Mouse (Mus musculus) kidney, postnatal 0 days (tissue): ENCODE measurements at regions not wholly inside any gene's neighbourhood (a gene's known extent, or its start where the extent isn't known, plus 50 kb on each side); places are given as distances from the start of the nearest gene placed in this dataset.
A peak's percentile ranks its signal among the peaks of the same experiment; 100 is the strongest.

ENCODE experiments used
- ATAC-seq: fragments of 200-750 bp; cut with Nextera tagmentation; replicated peaks from 2 replicates; pipeline ENCODE4 v1.8.0; 2017; ENCODE audit warnings: low read depth, moderate number of reproducible peaks, moderate TSS enrichment, moderate library complexity; ENCODE audit not compliant: low FRiP score
- DNase-seq: peaks from one replicate; pipeline ENCODE4 v3.0.0-alpha.2; 2016; ENCODE audit warnings: low spot score
- H3K27ac ChIP-seq: fragments of 300-500 bp; sonication (generic); 2 replicates; pipeline ENCODE4 v1.5.1; 2014; ENCODE audit warnings: mild to moderate bottlenecking
- H3K27me3 ChIP-seq: fragments of 300-500 bp; sonication (generic); 2 replicates; pipeline ENCODE4 v1.6.1; 2014; ENCODE audit warnings: low read length, mixed read lengths; ENCODE audit not compliant: insufficient read depth
- H3K36me3 ChIP-seq: fragments of 300-500 bp; sonication (generic); 2 replicates; pipeline ENCODE4 v1.6.1; 2014; ENCODE audit warnings: low read length, mixed read lengths; ENCODE audit not compliant: insufficient read depth
- H3K4me1 ChIP-seq: fragments of 300-500 bp; sonication (generic); replicated peaks from 2 replicates; pipeline ENCODE4 v1.6.1; 2014; ENCODE audit warnings: antibody characterized with exemption, low read length, mixed read lengths; ENCODE audit not compliant: insufficient read depth
- H3K4me2 ChIP-seq: fragments of 300-500 bp; sonication (generic); 2 replicates; pipeline ENCODE4 v1.6.1; 2014; ENCODE audit warnings: mild to moderate bottlenecking, low read length, moderate library complexity, mixed read lengths
- H3K4me3 ChIP-seq: fragments of 300-500 bp; sonication (generic); replicated peaks from 2 replicates; pipeline ENCODE4 v1.5.1; 2014; ENCODE audit warnings: low read depth, low read length
- H3K9ac ChIP-seq: fragments of 300-500 bp; sonication (generic); 2 replicates; pipeline ENCODE4 v1.6.1; 2014; ENCODE audit warnings: low read depth, low read length
- H3K9me3 ChIP-seq: fragments of 300-500 bp; sonication (generic); replicated peaks from 2 replicates; pipeline ENCODE4 v1.6.1; 2016; ENCODE audit warnings: low read length, inconsistent platforms, mixed read lengths
- CTCF ChIP-seq: IDR thresholded peaks from 2 replicates; pipeline ENCODE4 v1.5.1; 2016; ENCODE audit warnings: antibody characterized with exemption, low read depth, mild to moderate bottlenecking, moderate library complexity
- WGBS: fragments of 180-500 bp; shearing (Covaris S2); extraction: QIAGEN DNeasy Blood & Tissue Kit; methylation state at CpG from one replicate; pipeline ENCODE4 v1.1.7; 2014; 5-methylcytosine and 5-hydroxymethylcytosine counted together

GRCm38 (mm10) chr9:52261538-52261937 lies 93.2 kb upstream of the Zc3h12c start:
- TF ChIP-seq CTCF: no peak
- no peak overlapping the region for H3K4me2 ChIP-seq
- H3K36me3 ChIP-seq: no peaks in the 10 kb centered on the region
- 95% methylated on average over 2 of the region's 2 CpGs for WGBS
- DNase-seq: no peak
- H3K9ac ChIP-seq: no peak overlapping the region
- no peak overlapping the region for H3K4me3 ChIP-seq
- H3K4me1 ChIP-seq: no peaks in the 10 kb centered on the region
- no peak for ATAC-seq
- no peaks in the 10 kb centered on the region for H3K27me3 ChIP-seq
- no peak overlapping the region for H3K27ac ChIP-seq
- no peaks in the 10 kb centered on the region for H3K9me3 ChIP-seq

DNA sequence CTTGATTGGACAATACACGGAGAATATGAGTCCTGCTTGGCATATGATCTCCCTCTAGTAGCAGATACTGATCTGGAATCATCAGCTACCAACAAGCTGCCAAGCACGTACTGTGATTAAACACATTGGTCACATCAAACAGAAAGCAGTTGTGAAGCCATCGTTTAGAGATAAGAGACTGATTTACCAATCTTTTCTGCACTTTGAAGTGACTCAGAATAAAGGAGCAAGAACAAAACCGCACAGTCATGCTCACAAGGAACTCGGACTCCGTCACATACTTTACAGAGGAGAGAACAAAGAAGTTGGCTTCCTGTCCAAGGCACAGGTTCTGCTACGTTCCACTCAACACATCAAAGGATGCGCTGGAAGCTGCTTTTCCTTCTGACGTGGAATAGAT lies 91.1 kb upstream of the Zc3h12c start:
- no peaks in the 10 kb centered on the region for H3K27me3 ChIP-seq
- H3K4me3 ChIP-seq: no peak overlapping the region
- TF ChIP-seq CTCF: no peak
- DNase-seq: no peak
- 60% methylated on average over 9 of the region's 9 CpGs for WGBS
- no peaks in the 10 kb centered on the region for H3K4me1 ChIP-seq
- H3K27ac ChIP-seq: no peak overlapping the region
- no peaks in the 10 kb centered on the region for H3K36me3 ChIP-seq
- no peak for ATAC-seq
- H3K9ac ChIP-seq: no peak overlapping the region
- no peak overlapping the region for H3K4me2 ChIP-seq
- no peaks in the 10 kb centered on the region for H3K9me3 ChIP-seq

GRCm38 (mm10) chr9:52255692-52256091 lies 87.3 kb upstream of the Zc3h12c start:
- Histone ChIP-seq H3K27ac (no peak overlapping the region), H3K9me3 (no peaks in the 10 kb centered on the region), H3K4me3 (no peak overlapping the region), H3K27me3 (no peaks in the 10 kb centered on the region), H3K4me1 (no peaks in the 10 kb centered on the region), H3K4me2 (no peak overlapping the region), H3K36me3 (no peaks in the 10 kb centered on the region), H3K9ac (no peak overlapping the region)
- DNase-seq (no peak), ATAC-seq (no peak)
- 78% methylated on average over 4 of the region's 4 CpGs for WGBS
- TF ChIP-seq CTCF: no peak

DNA sequence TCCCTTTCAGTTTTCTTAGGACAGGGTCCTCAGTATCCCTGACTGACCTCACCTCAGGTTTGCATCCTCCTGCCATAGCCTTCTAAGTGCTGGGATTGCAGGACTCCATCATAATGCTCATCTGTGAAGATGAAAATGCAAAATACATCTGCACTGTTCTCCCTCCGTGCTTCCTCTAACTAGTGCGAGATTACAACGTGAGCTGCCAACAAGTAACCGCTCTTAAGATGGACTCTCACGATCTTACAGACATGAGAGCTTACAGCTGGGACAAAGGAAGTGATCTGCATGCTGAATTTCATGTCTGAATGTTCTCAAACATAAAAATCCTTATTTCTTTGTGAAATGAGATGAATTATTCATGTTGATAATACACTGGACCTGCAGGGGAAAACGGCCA lies 86.1 kb upstream of the Zc3h12c start:
- Histone ChIP-seq H3K9ac (no peak overlapping the region), H3K27me3 (no peaks in the 10 kb centered on the region), H3K4me3 (no peak overlapping the region), H3K36me3 (no peaks in the 10 kb centered on the region), H3K27ac (no peak overlapping the region), H3K4me1 (no peaks in the 10 kb centered on the region), H3K4me2 (no peak overlapping the region), H3K9me3 (no peaks in the 10 kb centered on the region)
- DNase-seq: peak; percentile 8
- WGBS: 76% methylated on average over 6 of the region's 6 CpGs
- no peak for TF ChIP-seq CTCF
- no peak for ATAC-seq

- no peaks in the 10 kb centered on the region for H3K36me3 ChIP-seq
- H3K4me3 ChIP-seq: no peak overlapping the region
- no peaks in the 10 kb centered on the region for H3K9me3 ChIP-seq
- 88% methylated on average over 5 of the region's 5 CpGs for WGBS
- TF ChIP-seq CTCF: no peak
- no peak overlapping the region for H3K27ac ChIP-seq
- H3K4me2 ChIP-seq: no peak overlapping the region
- no peak overlapping the region for H3K9ac ChIP-seq
- DNase-seq (no peak), ATAC-seq (no peak)
- no peaks in the 10 kb centered on the region for H3K27me3 ChIP-seq
- no peaks in the 10 kb centered on the region for H3K4me1 ChIP-seq
Observed at GRCm38 (mm10) chr9:52251455-52251854, 83.1 kb upstream of the Zc3h12c start.

DNA sequence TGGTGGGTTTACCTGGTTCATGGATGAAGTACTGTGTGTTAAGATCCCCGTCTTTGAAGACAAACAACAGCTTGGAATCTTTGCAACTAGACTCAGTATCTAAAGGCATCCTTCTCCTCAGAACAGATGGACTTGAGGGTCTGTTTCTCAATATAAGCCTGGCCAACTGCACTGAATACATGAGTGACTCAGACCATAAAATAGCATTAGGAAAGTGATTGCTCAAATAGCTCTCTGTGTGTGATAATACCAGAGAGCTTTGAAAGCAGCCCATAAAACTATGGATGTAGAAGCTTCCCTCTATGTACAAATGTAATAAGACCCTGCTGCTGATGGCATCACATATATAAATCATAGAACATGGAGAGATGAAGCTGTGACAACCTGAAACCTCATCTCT lies 78.3 kb upstream of the Zc3h12c start:
- WGBS: 83% methylated on average over 1 of the region's 1 CpGs

GRCm38 (mm10) chr9:52244081-52244480 lies 75.7 kb upstream of the Zc3h12c start:
- Histone ChIP-seq H3K9ac (no peak overlapping the region), H3K27me3 (no peaks in the 10 kb centered on the region), H3K4me2 (no peak overlapping the region), H3K27ac (no peak overlapping the region), H3K36me3 (no peaks in the 10 kb centered on the region), H3K4me1 (no peaks in the 10 kb centered on the region), H3K4me3 (no peak overlapping the region), H3K9me3 (no peaks in the 10 kb centered on the region)
- no peak for TF ChIP-seq CTCF
- no peak for DNase-seq
- ATAC-seq: no peak
- WGBS: 66% methylated on average over 12 of the region's 12 CpGs

More for the DNA sequence above, 78.3 kb upstream of the Zc3h12c start:
- H3K4me1 ChIP-seq: no peaks in the 10 kb centered on the region
- H3K27me3 ChIP-seq: no peaks in the 10 kb centered on the region
- H3K36me3 ChIP-seq: no peaks in the 10 kb centered on the region
- no peak overlapping the region for H3K9ac ChIP-seq
- no peak for TF ChIP-seq CTCF
- H3K4me3 ChIP-seq: no peak overlapping the region
- H3K4me2 ChIP-seq: no peak overlapping the region
- no peak for DNase-seq
- H3K27ac ChIP-seq: no peak overlapping the region
- no peaks in the 10 kb centered on the region for H3K9me3 ChIP-seq
- ATAC-seq: no peak
